Mouse (Mus musculus): Measurements from ENCODE around the gene Slc39a8.

The Slc39a8 gene

GRCm38 (mm10) chr3:135825016-135825753 lies at the start of gene Slc39a8:
Gene Slc39a8, plus strand, starts transcription at chr3:135825279.
- in situ Hi-C loops (cut with MboI; ENCODE audit: unreplicated experiment in 2 of 2), result no loop called here

- in situ Hi-C loops (cut with MboI; ENCODE audit: unreplicated experiment in 2 of 2), result no loop called here
Observed at GRCm38 (mm10) chr3:135785065-135785464, 40.0 kb upstream of the Slc39a8 start.

- in situ Hi-C loops (cut with MboI; ENCODE audit: unreplicated experiment in 2 of 2), result no loop called here
Observed at GRCm38 (mm10) chr3:135796117-135796516, 29.0 kb upstream of the Slc39a8 start.

- in situ Hi-C loops (cut with MboI; ENCODE audit: unreplicated experiment in 2 of 2), result no loop called here
Observed at GRCm38 (mm10) chr3:135798241-135798640, 26.8 kb upstream of the Slc39a8 start.

GRCm38 (mm10) chr3:135798665-135799064 lies 26.4 kb upstream of the Slc39a8 start:
- in situ Hi-C loops (cut with MboI; ENCODE audit: unreplicated experiment in 2 of 2), result no loop called here

- in situ Hi-C loops (cut with MboI; ENCODE audit: unreplicated experiment in 2 of 2), result no loop called here
Observed at GRCm38 (mm10) chr3:135814665-135815064, 10.4 kb upstream of the Slc39a8 start.

- in situ Hi-C loops (cut with MboI; ENCODE audit: unreplicated experiment in 2 of 2), result no loop called here
Observed at GRCm38 (mm10) chr3:135815973-135816727, 8.9 kb upstream of the Slc39a8 start.

- in situ Hi-C loops (cut with MboI; ENCODE audit: unreplicated experiment in 2 of 2), result no loop called here
Observed at GRCm38 (mm10) chr3:135817124-135817523, 8.0 kb upstream of the Slc39a8 start.

- in situ Hi-C loops (cut with MboI; ENCODE audit: unreplicated experiment in 2 of 2), result no loop called here
Observed at GRCm38 (mm10) chr3:135824436-135824835, 643 bp upstream of the Slc39a8 start.

GRCm38 (mm10) chr3:135825754-135826683 lies 940 bp downstream of the Slc39a8 start:
- in situ Hi-C loops (cut with MboI; ENCODE audit: unreplicated experiment in 2 of 2), result no loop called here

GRCm38 (mm10) chr3:135826684-135827249 lies 1.7 kb downstream of the Slc39a8 start:
- in situ Hi-C loops (cut with MboI; ENCODE audit: unreplicated experiment in 2 of 2), result no loop called here

GRCm38 (mm10) chr3:135828000-135828399 lies 2.9 kb downstream of the Slc39a8 start:
- in situ Hi-C loops (cut with MboI; ENCODE audit: unreplicated experiment in 2 of 2), result no loop called here

GRCm38 (mm10) chr3:135832496-135832895 lies 7.4 kb downstream of the Slc39a8 start:
- in situ Hi-C loops (cut with MboI; ENCODE audit: unreplicated experiment in 2 of 2), result no loop called here

- in situ Hi-C loops (cut with MboI; ENCODE audit: unreplicated experiment in 2 of 2), result no loop called here
Observed at GRCm38 (mm10) chr3:135832907-135833306, 7.8 kb downstream of the Slc39a8 start.

GRCm38 (mm10) chr3:135834988-135835387 lies 9.9 kb downstream of the Slc39a8 start:
- in situ Hi-C loops (cut with MboI; ENCODE audit: unreplicated experiment in 2 of 2), result no loop called here

- in situ Hi-C loops (cut with MboI; ENCODE audit: unreplicated experiment in 2 of 2), result no loop called here
Observed at GRCm38 (mm10) chr3:135839535-135839934, 14.5 kb downstream of the Slc39a8 start.

- in situ Hi-C loops (cut with MboI; ENCODE audit: unreplicated experiment in 2 of 2), result no loop called here
Observed at GRCm38 (mm10) chr3:135840185-135840584, 15.1 kb downstream of the Slc39a8 start.

- in situ Hi-C loops (cut with MboI; ENCODE audit: unreplicated experiment in 2 of 2), result no loop called here
Observed at GRCm38 (mm10) chr3:135841716-135842511, 16.8 kb downstream of the Slc39a8 start.

GRCm38 (mm10) chr3:135843181-135843580 lies 18.1 kb downstream of the Slc39a8 start:
- in situ Hi-C loops (cut with MboI; ENCODE audit: unreplicated experiment in 2 of 2), result no loop called here

- in situ Hi-C loops (cut with MboI; ENCODE audit: unreplicated experiment in 2 of 2), result no loop called here
Observed at GRCm38 (mm10) chr3:135843707-135844106, 18.6 kb downstream of the Slc39a8 start.

All from v-Abl transformed pro-B cells (cell line).